Mouse (Mus musculus) brain, adult 2 months (tissue): ENCODE data around the gene Aimp2.
A peak's percentile ranks its signal among the peaks of the same experiment; 100 is the strongest.

ENCODE experiments used
- DNase-seq: peaks from one replicate; pipeline ENCODE4 v3.0.0; 2011; ENCODE audit warnings: low read depth, low spot score

Aimp2 gene

DNA sequence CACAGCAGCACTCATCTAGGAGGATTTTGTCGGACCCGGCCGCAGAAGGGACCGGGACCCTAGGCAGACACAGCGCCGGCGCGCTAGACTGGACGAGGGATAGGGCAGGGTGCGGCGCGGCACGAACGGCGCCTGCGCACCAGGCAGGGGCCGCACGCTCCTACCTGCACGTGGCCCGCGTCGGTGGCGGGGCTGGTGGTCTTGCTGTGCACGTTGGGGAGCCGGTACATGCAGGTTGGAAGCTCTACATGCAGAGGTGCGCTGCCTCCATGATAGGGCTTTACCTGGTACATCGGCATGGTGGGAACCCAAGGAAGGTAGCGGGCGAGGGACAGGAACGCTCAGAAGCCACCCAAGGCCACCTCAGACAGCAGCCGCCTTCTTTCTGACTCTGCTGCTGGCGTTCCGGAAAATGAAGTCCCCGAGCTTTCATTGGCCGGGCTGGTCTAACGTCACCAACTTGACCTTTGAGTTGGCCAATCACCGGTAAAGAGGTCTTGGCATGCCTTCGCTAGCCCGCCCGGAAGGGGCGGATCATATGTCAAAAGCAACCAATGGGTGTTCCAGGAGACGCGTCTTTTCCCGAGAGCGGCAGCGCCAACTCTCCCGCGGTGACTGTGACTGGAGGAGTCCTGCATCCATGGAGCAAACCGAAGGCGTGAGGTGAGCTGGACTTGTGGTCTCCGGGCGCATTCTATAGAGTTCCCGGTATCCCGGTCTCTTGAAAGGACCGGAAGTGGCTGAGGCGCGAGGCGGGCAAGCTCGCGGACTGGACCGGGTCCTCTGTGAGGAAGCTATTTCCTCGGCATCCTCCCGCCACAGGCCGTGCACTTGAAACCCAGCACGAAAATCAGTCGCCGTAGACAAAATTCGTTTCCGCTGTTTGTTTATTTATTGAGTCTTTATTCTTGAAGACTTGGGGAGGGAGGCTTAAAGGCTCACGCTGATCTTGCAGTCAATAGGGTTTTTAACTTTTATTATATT lies at the start of gene Aimp2, which contains the start of gene Pms2:
Gene Aimp2 (minus strand): TSS at position 431 of the 984 bp plus-strand sequence.
Gene Pms2 (plus strand): TSS at position 548 of the 984 bp plus-strand sequence.
- DNase-seq: peak; percentile 100

- DNase-seq: no peak
Observed at GRCm38 (mm10) chr5:143957101-143957500, 47.5 kb upstream of the Aimp2 start.

- no peak for DNase-seq
Observed at GRCm38 (mm10) chr5:143950016-143950415, 40.4 kb upstream of the Aimp2 start.

- no peak for DNase-seq
Observed at GRCm38 (mm10) chr5:143948361-143948760, 38.7 kb upstream of the Aimp2 start.

GRCm38 (mm10) chr5:143943231-143944125 lies 33.8 kb upstream of the Aimp2 start:
- DNase-seq: peak; percentile 95

GRCm38 (mm10) chr5:143941588-143941987 lies 31.9 kb upstream of the Aimp2 start:
- DNase-seq: peak; percentile 58

GRCm38 (mm10) chr5:143936156-143936555 lies 26.5 kb upstream of the Aimp2 start:
- DNase-seq: no peak

DNA sequence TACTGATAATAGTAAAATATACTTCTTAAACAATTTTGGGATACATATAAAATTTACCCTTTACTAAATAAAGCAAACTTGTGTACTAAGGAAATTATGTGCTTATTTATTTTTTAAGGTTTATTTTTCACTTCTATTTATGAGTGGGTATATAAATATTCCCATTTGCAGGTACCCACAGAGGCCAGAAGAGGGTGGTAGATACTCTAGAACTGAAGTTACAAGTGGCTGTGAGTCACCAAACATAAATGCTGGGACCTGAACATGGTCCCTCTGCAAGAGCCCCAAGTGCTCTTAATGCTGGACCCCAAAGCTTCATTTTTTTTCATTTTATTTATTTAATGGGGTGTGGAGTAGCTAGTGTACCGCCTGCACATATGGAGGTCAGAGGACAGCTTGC lies 24.2 kb upstream of the Aimp2 start:
- no peak for DNase-seq

DNA sequence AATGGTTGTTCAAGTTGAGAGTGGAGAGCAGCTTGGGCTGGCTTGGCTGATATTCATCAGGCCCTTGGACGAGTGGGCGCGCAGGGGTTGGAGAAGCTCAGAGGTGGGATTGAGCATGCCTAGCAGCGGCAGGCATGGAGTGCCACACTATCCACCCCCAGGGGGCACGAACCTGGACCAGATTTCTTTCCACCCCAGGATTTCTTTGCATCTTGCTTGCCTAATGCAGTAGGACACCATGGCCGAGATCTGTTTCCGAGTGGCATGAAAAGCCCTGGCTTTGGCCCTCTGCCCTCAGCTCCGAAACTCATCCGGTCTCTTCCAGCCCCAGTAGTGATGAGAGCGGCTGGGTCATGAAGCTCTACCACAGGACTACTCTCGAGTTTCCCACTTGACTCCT lies 23.8 kb upstream of the Aimp2 start:
- no peak for DNase-seq

DNA sequence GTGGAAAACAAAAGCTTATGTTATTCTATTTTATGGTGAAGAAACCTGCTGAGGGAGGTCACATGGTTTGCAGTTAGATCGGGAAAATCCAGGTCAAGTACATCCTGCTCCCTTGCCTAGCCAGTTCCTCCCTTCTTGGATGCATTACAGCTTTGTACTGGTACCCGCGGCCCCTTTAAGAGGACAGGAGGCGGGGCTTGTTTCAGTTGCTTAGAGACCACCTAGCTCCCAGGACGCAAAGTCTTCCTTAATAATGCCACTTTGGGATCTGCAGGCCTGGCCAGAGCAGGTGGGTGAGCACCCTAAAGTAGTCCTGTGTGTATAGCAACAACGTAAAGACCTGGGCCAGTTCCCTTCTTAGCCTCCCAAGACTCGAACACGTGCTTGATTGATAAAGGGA lies 23.2 kb upstream of the Aimp2 start, which contains the start of gene Rsph10b:
Gene Rsph10b (plus strand): TSS at position 205 of the 400 bp plus-strand sequence.
- DNase-seq: peak; percentile 37

DNA sequence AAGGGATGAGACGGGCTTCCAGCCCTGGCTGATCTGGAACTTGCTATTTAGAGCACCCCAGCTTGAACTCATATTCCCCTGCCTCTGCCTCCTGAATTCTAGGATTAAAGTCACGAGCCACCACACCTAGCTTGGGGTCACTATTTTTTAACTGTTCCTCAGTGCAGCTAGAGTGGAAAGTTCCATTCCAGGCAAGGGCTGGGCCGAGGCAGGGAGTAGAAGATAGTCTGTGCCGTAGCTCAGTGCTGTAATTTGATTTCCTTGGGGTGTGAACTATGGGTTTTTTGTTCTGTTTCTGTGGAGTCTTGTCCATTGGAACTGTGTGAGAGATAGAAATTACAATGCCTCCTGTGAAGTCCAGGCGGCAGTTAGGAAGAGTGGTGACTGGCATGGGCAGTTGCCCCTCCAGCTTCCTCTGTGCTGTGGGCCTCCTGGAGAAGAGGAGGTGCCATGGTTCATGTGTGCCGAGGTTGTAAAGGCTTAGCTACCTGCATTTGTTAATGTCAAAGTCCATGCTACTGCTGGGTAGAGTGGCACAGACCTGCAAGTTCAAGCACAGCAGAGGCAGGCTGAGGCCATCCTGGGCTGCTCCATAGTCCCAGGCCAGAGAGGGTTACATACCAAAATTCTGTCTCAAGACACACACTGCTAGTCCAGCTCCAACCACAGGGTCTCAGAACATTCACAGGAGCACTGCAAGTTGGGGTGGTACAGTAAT lies 22.4 kb upstream of the Aimp2 start:
- DNase-seq: peak; percentile 36

DNA sequence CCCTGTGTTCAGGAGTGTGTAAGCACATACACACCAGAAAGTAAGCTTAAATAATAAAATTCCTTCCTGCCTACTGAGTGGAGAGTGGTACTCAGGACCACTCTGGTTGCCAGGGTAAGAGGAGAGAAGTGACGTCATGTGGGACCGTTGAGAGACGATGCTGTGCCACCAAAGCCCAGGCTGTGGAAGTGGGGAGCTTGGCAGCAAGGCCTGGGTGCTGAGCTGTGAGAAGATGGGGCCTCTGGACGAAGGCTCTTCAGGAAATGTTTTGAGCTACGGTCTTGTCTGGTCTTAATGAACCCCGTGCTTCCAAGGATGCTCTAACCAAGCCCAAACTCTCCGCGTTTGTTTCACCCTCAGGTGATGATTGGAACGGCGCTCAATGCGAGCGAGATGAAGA lies 21.0 kb upstream of the Aimp2 start:
- DNase-seq: no peak

- no peak for DNase-seq
Observed at GRCm38 (mm10) chr5:143929291-143929690, 19.6 kb upstream of the Aimp2 start.

GRCm38 (mm10) chr5:143927875-143928274 lies 18.2 kb upstream of the Aimp2 start, which contains the start of gene Gm42421:
Gene Gm42421 (plus strand): TSS chr5:143928175.
- no peak for DNase-seq

- DNase-seq: no peak
Observed at GRCm38 (mm10) chr5:143924781-143925452, 15.3 kb upstream of the Aimp2 start.

- no peak for DNase-seq
Observed at GRCm38 (mm10) chr5:143918120-143918519, 8.5 kb upstream of the Aimp2 start.

- DNase-seq: peak; percentile 54
Observed at GRCm38 (mm10) chr5:143917418-143917817, 7.8 kb upstream of the Aimp2 start.

DNA sequence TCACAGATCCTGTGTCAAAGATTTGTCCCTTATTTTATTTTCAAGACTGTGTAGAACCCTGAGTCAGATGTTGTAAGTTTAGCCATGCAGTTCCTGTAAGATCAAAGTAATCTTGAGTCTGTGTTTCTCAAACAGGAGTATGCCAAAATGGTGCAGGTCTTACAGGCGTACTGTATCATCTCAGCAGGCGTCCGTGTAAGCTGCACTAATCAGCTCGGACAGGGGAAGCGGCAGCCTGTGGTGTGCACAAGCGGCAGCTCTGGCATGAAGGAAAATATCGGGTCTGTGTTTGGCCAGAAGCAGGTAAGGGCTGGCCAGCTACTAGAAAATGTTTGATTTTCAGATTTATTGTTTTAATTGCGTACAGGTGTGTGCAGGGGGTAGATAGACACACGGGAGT lies 6.6 kb upstream of the Aimp2 start:
- DNase-seq: no peak

DNA sequence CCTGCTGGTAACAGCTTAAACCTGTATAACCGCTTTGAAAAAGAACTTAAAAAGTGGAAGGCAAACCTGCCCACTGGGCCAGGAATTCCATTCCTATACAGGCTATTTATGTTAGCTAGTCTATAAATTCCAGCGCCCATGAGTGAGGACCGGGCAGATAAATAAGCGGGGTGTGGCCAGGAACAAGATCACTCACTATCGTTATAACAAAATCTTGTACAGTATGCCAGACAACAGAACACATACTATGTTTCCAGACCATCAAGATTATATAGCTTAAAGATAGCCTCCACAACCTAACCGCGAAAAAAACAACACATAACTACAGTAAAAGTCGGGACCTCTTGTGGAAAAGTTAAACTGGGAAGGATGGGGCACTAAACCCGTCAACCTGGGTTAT lies 721 bp downstream of the Aimp2 start:
- no peak for DNase-seq

DNA sequence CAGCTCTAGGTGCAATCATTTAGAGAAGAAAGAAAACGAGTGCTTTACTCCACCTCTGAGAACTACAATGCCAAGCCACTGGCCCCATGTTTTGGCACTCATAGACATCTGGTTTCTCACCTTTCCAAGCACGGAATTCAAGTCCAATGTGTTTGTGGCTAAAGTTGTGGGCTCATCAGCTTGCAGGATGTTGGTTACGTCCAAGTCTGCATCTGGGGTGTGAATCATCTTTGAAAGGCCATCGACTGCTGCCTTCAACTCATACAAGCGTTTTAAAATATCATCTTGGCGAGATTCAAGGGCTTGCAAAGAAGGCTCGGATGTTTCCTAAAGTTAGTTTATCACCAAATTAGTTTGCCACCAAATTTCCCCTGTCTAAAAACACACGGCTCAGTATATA lies 3.2 kb downstream of the Aimp2 start:
- DNase-seq: peak; percentile 52

DNA sequence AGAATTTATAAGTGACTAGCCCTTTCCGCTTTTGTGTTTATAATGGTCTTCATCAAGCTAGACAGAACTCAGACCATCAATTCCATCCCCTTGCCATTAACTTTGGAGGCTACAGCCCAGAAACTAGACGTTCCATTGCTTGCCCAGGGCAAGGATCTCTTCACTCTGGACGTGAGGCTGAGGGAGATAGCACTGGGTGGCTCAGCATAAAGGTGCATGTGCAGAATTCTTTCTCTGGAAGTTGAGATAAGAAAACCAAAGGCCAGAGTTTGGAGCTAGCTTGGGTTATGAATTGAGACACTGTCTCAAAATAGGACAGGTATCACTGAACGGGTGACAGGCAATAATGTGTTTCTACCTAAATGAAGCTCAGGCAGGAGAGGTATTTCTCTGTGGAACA lies 5.8 kb downstream of the Aimp2 start:
- no peak for DNase-seq
